Mouse (Mus musculus): Measurements from ENCODE around the gene Mtmr11.

The Mtmr11 gene

GRCm38 (mm10) chr3:96161869-96162840 lies at the start of gene Mtmr11:
Mtmr11 (plus strand) TSS chr3:96162004.
- no peak for DNase-seq

DNA sequence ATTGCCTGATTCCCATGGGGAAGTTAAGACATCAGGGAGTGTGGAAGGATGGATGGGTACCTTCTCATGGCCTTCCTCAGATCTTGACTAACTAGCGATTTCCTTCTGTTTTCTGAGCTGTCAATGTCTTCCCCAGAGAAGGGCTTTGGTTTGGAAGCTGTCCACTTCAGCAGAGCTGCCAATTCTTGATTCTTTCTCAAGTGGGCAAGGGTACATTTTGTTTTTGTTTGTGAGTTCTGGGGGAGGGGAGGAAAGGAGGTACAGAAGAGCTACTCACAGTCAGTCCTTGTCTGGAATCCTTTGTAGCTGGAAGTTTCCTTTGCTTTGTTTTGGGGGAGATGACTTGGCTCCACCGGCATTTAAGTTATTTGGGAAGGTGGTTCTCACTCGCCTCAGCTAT lies 48.6 kb upstream of the Mtmr11 start:
- DNase-seq = no peak

DNA sequence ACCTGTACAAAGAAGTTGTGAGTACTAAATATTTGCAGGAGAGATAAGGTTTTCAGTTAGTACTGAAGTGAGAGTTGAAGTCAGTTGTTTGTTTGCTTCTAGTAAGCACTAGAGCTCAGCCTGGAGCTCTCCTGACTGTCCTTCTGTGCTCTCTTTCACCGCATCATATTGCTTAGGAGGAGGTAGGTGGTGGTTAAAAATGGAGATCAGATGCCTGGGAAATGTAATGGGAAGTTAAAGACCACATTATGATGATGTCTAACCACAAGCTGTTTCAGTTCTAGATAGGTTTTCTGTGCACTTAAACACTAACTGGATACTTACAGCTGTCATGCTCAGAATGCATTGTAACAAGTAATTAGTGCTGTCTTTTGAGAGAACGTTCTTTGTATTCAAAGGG lies 43.7 kb upstream of the Mtmr11 start:
- no peak for DNase-seq

DNA sequence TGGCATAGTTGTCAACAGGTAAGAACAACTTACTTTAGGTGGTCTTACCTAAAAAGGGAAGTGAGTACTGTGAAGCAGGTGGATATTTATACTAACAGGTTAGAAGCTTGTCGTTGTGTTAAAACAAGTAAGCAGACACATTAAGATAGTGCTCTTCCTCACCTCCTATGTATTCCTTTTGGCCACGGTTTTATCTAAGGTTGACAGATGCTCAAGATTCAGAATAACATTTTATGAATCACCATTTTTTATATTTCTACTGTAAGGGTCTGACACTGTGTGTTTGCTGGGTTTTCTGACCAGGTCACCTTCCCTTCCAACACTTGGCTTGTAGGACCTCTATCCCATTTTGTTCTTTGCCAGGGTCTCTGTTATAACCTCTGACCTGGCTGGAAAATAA lies 43.1 kb upstream of the Mtmr11 start:
- DNase-seq = no peak

GRCm38 (mm10) chr3:96124235-96124634 lies 37.6 kb upstream of the Mtmr11 start:
- DNase-seq = no peak

DNA sequence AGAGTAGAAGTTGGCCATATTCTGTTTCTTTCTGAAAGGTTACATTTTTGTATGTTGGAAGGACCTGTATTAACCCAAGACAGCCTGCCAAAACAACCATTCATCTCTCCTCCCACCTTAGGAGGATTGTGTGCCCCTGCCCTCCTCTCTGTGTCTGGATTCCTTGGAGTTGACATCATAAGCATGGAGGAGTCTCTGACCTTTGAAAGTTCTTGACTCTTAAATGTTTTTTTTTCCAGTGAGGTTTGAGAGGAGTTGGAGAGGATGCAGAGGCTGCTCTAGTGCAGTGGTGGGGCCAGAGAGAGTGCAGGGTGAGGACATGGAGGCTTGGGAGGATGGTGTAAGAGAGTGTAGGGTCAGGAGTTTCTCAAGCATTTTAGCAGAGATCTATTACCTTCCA lies 33.7 kb upstream of the Mtmr11 start:
- DNase-seq = no peak

- no peak for DNase-seq
Measured at GRCm38 (mm10) chr3:96132478-96132877, 29.3 kb upstream of the Mtmr11 start.

- DNase-seq = no peak
Measured at GRCm38 (mm10) chr3:96133327-96133905, 28.4 kb upstream of the Mtmr11 start.

GRCm38 (mm10) chr3:96135011-96135410 lies 26.8 kb upstream of the Mtmr11 start:
- no peak for DNase-seq

DNA sequence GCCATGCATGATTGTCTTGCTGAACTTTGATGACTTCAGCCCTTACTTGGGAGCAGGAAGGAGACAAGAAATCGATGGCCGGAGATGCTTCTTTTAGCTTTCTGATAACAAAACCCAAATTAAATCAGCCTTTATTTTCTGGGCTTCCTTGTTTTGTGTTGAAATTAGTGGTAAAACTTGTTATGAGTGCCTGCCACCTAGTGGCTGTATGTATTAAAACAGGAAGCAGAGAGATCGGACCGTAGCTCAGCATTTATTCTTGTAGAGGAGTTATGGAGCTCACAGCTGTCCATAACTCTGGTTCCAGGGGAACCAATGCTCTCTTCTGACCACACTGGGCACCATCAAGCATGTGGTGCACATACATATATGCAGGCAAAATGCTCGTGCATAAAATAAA lies 13.9 kb upstream of the Mtmr11 start:
- DNase-seq = peak; percentile 46

DNA sequence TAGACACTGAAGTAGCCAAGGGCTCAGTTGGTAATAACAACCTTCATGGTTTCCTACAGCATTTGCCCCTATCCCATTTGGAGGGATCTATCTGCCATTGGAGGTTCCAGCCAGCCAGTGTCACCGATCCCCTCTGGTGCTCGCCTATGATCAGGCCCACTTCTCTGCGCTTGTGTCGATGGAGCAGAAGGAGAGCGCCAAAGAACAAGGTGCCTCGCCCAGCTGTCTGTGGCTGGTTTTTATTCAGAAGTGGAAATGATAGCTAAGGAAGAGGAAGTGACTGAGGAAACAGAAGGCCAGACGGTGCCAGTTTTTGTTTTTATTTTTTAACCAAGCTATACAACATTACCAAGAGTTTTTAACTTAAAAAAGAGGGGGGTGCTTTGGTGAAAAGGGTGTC lies 10.0 kb upstream of the Mtmr11 start:
- DNase-seq = no peak

DNA sequence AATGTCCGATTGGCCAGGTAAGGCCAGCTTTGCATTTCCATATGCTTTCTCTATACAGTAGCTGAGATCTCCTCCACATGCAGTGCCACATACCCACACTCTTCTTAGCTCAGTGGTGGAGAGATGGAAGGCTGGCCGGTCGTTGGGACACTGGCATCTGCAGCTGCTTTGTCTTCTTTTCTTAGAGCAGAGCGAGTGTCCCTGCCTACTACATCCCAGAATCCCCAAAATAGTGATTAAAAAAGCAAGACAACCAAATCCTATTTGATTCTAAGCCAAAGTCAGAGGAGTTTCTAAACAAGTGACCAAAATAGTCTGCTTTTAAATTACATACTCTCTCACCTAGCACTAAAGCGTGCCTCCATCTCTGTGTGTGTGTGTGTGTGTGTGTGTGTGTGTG lies 9.2 kb upstream of the Mtmr11 start:
- DNase-seq = no peak

GRCm38 (mm10) chr3:96155501-96155900 lies 6.3 kb upstream of the Mtmr11 start:
- no peak for DNase-seq

GRCm38 (mm10) chr3:96159820-96160219 lies 2.0 kb upstream of the Mtmr11 start:
- DNase-seq = no peak

DNA sequence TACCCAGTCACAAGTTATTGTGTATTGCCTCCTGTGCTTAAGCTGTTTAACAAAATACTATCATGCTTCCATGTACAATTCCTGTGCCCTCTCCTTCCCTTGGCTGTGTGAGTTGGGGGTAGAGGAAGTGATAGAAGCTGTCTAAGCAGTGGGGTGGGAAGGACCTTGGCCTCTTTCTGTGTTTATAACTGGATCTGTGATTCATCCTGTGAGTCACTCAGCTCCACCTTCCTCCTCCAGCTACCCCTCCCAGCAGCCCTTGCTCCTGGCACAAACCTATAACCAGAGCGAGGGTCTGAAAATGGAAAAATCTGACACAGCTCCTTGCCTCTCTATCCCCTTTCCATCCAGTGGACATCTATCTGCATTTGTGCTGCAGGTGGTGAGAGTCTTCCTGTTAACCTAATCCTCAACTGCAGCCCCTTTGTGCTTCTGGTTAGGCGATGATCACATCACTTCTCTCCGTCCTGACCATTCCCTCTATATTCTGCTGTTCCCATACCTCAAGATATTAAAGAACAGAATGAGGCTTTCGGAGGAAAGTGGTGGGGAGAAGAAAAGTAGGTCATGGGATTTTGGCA lies 1.5 kb upstream of the Mtmr11 start:
- no peak for DNase-seq

DNA sequence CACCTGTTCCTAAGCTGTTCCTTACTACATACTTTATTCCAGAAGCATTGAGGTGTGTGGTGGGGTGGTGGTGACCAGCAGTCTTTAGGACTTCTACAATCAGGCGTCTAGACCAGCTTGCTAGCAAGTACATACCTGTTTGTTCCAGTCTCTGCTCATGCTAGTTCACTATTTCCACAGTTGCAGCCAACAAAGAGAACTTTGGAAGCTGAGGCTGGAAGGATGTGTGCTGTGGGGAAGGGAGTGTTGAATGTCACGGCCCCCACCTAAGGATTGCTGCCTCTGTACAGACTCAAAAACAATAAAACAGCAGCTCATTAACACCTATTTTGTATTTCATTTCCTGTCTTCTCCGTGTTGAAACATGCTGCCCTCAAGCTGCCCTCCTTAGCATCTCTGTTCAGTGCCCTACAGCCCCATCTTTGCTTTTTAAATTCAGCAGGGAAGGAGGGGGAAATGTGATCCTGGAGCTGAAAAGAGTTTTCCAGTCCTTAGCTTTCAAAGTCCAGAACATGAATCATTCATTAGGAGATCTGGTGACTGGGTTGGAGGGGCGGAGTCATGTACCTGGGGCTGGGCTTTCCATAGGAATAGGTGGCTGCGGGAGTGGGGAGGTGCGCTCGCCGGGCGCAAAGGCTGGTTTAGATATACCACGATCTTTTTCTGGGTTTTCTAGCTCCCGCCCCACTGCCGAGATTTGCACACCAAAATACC lies 844 bp upstream of the Mtmr11 start:
- no peak for DNase-seq

DNA sequence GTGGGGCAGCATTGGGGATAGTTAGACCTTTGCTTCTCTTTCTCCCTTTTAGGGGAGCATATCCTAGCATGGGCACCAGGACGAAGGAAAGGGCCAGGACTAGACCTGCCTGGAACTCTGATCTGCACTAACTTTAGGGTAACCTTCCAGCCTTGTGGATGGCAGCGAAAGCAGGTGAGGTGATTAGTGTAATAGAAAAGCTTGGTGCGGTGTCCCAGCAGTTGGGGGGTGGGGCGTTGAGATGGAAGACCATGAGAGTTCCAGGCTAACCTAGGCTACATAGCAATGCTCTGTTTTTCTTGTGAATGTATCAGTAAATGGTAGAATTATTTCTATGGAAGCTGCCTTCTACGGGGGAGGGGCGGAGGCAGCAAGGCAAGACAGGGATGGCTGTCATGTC lies 1.2 kb downstream of the Mtmr11 start:
- DNase-seq = no peak

GRCm38 (mm10) chr3:96168466-96169158 lies 6.8 kb downstream of the Mtmr11 start:
- DNase-seq = no peak

GRCm38 (mm10) chr3:96170276-96170675 lies 8.5 kb downstream of the Mtmr11 start:
- DNase-seq = no peak

- DNase-seq = peak; percentile 47
Measured at GRCm38 (mm10) chr3:96170976-96171545, 9.3 kb downstream of the Mtmr11 start.

DNA sequence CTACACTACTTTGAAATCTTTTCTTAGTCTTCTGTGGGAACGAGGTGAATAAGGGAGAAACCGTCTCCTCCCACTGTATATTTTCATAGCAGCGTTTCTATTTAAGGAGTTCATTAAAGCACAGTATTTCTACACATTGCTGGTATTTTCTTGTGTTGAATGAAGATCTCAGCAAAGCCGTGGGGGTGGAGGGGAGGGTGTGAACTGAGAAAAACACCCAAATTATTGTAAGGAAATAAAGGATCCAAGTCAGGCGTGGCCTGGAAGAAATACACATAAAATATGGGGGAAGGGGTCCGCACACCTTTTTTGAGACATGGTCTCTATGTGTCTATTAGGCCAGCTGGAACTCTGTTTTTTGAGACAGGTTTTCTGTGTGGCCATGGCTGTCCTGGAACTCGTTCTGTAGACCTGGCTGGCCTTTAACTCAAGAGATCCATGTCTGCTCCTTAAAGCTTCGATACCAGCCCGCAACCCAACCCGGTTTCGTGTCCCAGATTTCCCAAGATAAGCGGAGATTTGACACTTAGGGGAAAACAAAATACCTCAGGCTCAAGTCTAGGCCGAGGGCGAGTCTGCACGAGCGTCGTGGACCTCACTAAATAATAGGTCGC lies 9.9 kb downstream of the Mtmr11 start:
- DNase-seq = no peak
